Mouse (Mus musculus) kidney, embryonic 15.5 days (tissue): ENCODE results near the gene Map4k4. TPM values are rescaled to one million over a fixed set of nuclear protein-coding genes. Genes with fewer than 3 reads are reported as not detected.
A peak's percentile ranks its signal among the peaks of the same experiment; 100 is the strongest.

Source experiments
- ATAC-seq: fragments of 200-750 bp; cut with Nextera tagmentation; replicated peaks from 2 replicates; pipeline ENCODE4 v1.8.0; 2017; ENCODE audit warnings: moderate TSS enrichment; ENCODE audit not compliant: low FRiP score
- H3K27ac ChIP-seq: fragments of 300-500 bp; sonication (generic); 2 replicates; pipeline ENCODE4 v1.5.1; 2015; ENCODE audit warnings: mild to moderate bottlenecking, inconsistent platforms
- H3K27me3 ChIP-seq: fragments of 300-500 bp; sonication (generic); 2 replicates; pipeline ENCODE4 v1.6.1; 2015; ENCODE audit warnings: inconsistent platforms
- H3K36me3 ChIP-seq: fragments of 300-500 bp; sonication (generic); 2 replicates; pipeline ENCODE4 v1.6.1; 2015; ENCODE audit warnings: inconsistent platforms
- H3K4me1 ChIP-seq: fragments of 300-500 bp; sonication (generic); 2 replicates; pipeline ENCODE4 v1.6.1; 2015; ENCODE audit warnings: inconsistent platforms
- H3K4me2 ChIP-seq: fragments of 300-500 bp; sonication (generic); 2 replicates; pipeline ENCODE4 v1.6.1; 2015; ENCODE audit warnings: moderate library complexity, mild to moderate bottlenecking, inconsistent platforms
- H3K4me3 ChIP-seq: fragments of 300-500 bp; sonication (generic); replicated peaks from 2 replicates; pipeline ENCODE4 v1.5.1; 2015; ENCODE audit warnings: mild to moderate bottlenecking, inconsistent platforms
- H3K9ac ChIP-seq: fragments of 300-500 bp; sonication (generic); 2 replicates; pipeline ENCODE4 v1.6.1; 2015; ENCODE audit warnings: mild to moderate bottlenecking, inconsistent platforms
- H3K9me3 ChIP-seq: fragments of 300-500 bp; sonication (generic); replicated peaks from 2 replicates; pipeline ENCODE4 v1.6.1; 2016; ENCODE audit warnings: inconsistent platforms
- WGBS: fragments of 180-500 bp; shearing (Covaris S2); methylation state at CpG from one replicate; pipeline ENCODE4 v1.1.7; 2015; ENCODE audit warnings: mixed read lengths; 5-methylcytosine and 5-hydroxymethylcytosine counted together
- polyA plus RNA-seq: library from polyadenylated mRNA; unstranded; fragments of >200 nt; fragmentation: Nextera tagmentation; extraction: Ambion mirVana; gene quantifications from 2 replicates; pipeline ENCODE4 v1.2.1, GENCODE M21; 2015

Map4k4 gene
- 31.0 and 33.5 TPM in 2 replicates for polyA plus RNA-seq

DNA sequence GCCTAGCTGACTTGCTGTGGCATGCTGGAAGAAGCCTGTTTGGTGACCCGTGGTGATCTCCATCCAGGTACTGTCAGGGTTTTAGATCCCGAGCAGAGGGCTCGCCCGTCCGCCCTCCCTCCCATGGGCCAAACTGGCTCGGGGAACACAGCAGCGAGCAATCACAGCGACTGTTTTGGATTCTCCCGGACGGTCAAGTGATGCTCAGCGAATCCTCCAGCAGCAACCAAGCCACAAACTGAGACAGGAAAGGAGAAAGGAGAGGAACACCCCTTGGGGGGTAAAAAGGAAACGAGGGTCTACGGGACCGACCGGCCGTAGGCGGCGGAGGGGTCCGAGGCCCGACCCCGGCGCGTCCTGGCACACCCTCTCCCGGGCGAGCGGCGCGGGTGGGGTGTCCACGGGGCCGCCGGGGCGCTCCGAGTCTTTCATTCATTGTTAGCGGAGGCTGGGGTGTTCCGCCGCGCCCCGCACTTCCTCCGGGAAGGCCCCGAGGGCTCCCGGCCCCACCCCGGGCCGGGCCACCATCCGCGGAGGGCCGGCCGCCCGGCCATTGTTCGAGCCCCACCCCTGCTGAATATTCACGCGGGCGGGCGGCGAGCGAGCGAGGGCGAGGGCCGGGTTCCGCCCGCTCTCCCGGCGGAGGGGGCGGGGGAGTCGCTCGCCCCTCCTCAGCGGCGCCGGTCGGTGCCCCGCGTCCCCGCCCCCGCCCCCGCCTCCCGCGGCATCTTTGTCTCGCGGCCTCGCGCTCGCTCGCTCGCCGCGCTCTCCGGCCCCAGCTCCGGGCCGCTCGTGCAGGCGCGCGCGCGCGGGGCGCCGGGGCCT lies at the start of gene Map4k4:
Map4k4 (plus strand) TSS at position 733 of the 825 bp plus-strand sequence.
- ATAC-seq: peak; percentile 89
- Histone ChIP-seq H3K9ac (peak within 1 kb of the TSS; percentile 99), H3K4me3 (peak within 1 kb of the TSS; percentile 68)

DNA sequence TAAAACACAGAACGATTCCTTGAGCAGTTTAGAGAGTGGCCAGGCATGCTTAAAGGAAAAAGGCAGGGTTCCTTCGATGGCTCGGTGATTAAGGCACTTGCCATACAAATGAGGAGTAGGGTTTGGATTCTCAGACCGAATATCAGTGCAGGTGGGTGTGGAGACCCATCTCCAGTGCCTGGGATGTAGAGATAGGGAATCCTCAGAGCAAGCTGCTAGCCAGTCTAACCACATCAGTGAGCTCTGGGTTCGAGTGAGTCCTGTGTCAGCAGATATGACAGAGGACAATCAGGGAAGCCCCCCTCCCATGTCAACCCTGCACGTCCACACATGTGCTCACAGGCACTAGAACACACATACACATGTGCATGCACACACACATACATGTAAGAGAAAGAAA lies 44.8 kb upstream of the Map4k4 start:
- Histone ChIP-seq H3K36me3 (no peaks in the 10 kb centered on the region), H3K27ac (no peak overlapping the region), H3K4me1 (peaks cover 6% of the 10 kb centered on the region), H3K4me3 (no peak overlapping the region), H3K9ac (no peak overlapping the region), H3K27me3 (peaks cover 5% of the 10 kb centered on the region; the same call in 1 of the 2 replicates), H3K9me3 (no peaks in the 10 kb centered on the region), H3K4me2 (no peak overlapping the region)
- 85% methylated on average over 6 of the region's 6 CpGs for WGBS
- ATAC-seq: no peak

More for the DNA sequence above, at the start of gene Map4k4:
- Histone ChIP-seq H3K27me3 (no peaks in the 10 kb centered on the region), H3K4me2 (peak within 1 kb of the TSS; percentile 76), H3K27ac (peak within 1 kb of the TSS; percentile 96), H3K36me3 (peaks cover 10% of the 10 kb centered on the region), H3K9me3 (no peaks in the 10 kb centered on the region), H3K4me1 (peaks cover 42% of the 10 kb centered on the region)
- WGBS: under 1% methylated on average over 57 of the region's 97 CpGs

DNA sequence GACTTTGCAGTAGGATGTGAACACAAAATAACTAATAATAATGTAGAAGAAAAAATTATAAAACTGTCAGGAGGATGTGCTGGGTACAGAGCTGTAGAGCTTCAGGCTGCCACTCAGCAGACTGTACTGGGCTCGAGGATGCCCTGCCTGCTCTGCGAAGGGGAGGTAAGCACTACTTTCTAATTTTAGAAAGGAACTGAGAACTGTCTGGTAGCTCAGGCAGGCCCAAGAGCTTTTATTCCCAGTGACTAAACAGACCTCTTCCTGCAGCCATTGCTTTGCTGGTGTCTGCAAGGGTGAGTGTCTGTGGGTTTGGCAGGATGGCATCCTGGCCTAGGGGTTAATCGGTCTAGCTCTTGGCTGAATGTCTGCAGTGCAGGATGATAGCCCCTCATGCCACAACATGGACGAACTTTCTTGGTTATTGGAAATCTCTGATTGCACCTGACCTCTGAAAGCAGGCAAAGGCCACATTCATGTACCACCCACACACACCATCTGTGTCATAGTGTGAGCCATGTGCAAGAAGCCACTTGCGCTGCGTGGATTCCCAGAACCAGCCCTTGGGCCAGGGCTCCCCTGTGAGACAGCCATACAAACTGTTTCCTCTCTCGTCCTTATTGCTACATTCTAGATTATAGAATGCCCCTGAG lies 43.8 kb upstream of the Map4k4 start:
- Histone ChIP-seq H3K9ac (no peak overlapping the region), H3K27ac (no peak overlapping the region), H3K27me3 (peaks cover 5% of the 10 kb centered on the region; the same call in 1 of the 2 replicates), H3K4me3 (no peak overlapping the region), H3K36me3 (no peaks in the 10 kb centered on the region), H3K9me3 (no peaks in the 10 kb centered on the region), H3K4me2 (no peak overlapping the region), H3K4me1 (peaks cover 6% of the 10 kb centered on the region)
- no peak for ATAC-seq
- 76% methylated on average over 7 of the region's 7 CpGs for WGBS

DNA sequence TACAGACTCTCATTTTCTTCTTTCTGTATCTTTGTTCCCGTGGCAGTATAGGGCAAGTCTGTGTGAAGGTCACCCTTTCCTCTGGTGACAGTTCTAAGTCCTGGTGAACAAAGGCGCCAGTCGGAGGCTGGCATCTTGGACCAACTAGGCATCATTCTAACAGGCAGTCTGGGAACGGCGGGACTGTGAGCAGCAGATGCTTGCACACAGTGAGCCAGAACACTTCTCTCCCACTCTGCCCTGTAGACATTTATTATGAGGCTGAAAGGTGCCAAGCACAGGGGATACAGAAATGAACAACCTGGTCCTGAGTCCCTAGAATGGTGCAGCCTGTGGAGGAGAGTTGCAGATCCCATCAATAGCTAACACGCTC lies 43.3 kb upstream of the Map4k4 start:
- Histone ChIP-seq H3K4me2 (no peak overlapping the region), H3K27me3 (peaks cover 5% of the 10 kb centered on the region; the same call in 1 of the 2 replicates), H3K36me3 (no peaks in the 10 kb centered on the region), H3K27ac (no peak overlapping the region), H3K9ac (no peak overlapping the region), H3K4me3 (no peak overlapping the region), H3K4me1 (peaks cover 6% of the 10 kb centered on the region), H3K9me3 (no peaks in the 10 kb centered on the region)
- WGBS: 91% methylated on average over 6 of the region's 6 CpGs
- no peak for ATAC-seq

- peak; percentile 75 for ATAC-seq
- Histone ChIP-seq H3K4me1 (peaks cover 6% of the 10 kb centered on the region), H3K27me3 (peaks cover 5% of the 10 kb centered on the region; the same call in 1 of the 2 replicates), H3K36me3 (no peaks in the 10 kb centered on the region), H3K4me3 (no peak overlapping the region), H3K27ac (no peak overlapping the region), H3K9ac (no peak overlapping the region), H3K4me2 (no peak overlapping the region), H3K9me3 (no peaks in the 10 kb centered on the region)
- WGBS: 18% methylated on average over 6 of the region's 6 CpGs
Measured at GRCm38 (mm10) chr1:39859213-39859612, 41.5 kb upstream of the Map4k4 start.

GRCm38 (mm10) chr1:39866367-39867141 lies 34.2 kb upstream of the Map4k4 start:
- Histone ChIP-seq H3K27me3 (no peaks in the 10 kb centered on the region), H3K4me1 (peaks cover 30% of the 10 kb centered on the region), H3K4me2 (no peak overlapping the region), H3K36me3 (no peaks in the 10 kb centered on the region), H3K9ac (no peak overlapping the region), H3K27ac (no peak overlapping the region), H3K9me3 (no peaks in the 10 kb centered on the region), H3K4me3 (no peak overlapping the region)
- no peak for ATAC-seq
- WGBS: 88% methylated on average over 9 of the region's 9 CpGs

DNA sequence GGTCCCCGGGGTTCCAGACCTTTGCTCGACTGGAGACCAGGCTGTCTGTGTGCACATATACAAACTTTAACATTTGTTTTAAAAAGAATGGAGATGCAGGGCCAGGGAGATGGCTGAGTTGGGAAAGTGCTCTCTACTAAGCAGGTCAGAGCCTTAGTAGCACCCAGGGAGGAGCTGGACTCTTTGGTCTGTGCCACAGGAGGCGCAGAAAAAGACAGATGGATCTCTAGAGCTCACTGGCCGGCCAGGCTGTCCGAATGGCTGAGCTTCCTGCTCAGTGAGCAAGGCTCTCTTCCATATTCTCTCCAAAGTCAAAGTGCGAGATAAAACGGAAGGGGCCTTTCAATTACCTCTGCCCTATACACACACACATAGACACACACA lies 33.6 kb upstream of the Map4k4 start:
- ATAC-seq: no peak
- Histone ChIP-seq H3K9me3 (no peaks in the 10 kb centered on the region), H3K4me1 (peaks cover 30% of the 10 kb centered on the region), H3K36me3 (no peaks in the 10 kb centered on the region), H3K27me3 (no peaks in the 10 kb centered on the region), H3K4me3 (no peak overlapping the region), H3K9ac (no peak overlapping the region), H3K27ac (no peak overlapping the region), H3K4me2 (no peak overlapping the region)
- WGBS: 69% methylated on average over 7 of the region's 7 CpGs

- Histone ChIP-seq H3K4me2 (no peak overlapping the region), H3K4me3 (no peak overlapping the region)
Measured at GRCm38 (mm10) chr1:39867966-39868593, 32.6 kb upstream of the Map4k4 start.

DNA sequence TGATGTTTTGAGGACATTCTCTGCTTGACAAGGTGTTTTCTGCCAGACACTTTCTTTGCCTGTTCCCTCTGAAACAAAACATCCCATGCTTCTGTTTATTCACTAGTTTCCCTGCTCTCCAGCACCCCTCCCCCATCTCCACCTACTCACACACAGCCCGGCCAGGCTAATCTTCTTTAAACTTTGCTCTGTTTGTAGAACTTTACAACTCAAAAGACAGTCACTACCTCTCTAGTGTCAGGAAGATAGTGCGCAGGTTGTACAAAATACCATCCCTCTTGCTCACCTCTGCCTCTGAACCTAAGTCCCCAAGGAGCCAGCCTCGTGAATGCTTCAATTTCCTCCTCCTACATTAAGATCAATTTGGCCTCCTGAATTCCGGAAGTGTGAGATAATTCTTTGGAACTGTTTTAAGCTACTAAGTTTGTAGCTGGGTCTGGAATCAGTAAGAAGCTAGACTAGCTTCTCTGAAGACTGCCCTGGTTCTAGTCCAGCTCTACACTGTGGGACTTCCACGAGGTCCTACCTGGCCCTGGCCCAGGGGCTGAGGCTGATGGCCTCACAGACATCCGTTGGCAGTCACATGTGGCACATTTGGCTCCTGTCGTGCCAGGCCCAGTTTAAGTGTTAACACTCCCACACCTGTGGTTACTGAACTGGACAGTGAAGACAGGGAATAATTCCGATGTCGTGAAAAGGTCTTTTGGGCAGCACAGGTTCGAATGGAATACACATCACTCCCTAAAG lies 31.7 kb upstream of the Map4k4 start:
- H3K9ac ChIP-seq: no peak overlapping the region
- H3K27ac ChIP-seq: peak overlapping the region; percentile 43
- no peaks in the 10 kb centered on the region for H3K36me3 ChIP-seq
- H3K27me3 ChIP-seq: no peaks in the 10 kb centered on the region
- 39% methylated on average over 10 of the region's 10 CpGs for WGBS
- ATAC-seq: no peak
- H3K4me1 ChIP-seq: peaks cover 30% of the 10 kb centered on the region
- no peaks in the 10 kb centered on the region for H3K9me3 ChIP-seq
- no peak overlapping the region for H3K4me3 ChIP-seq
- no peak overlapping the region for H3K4me2 ChIP-seq

More at GRCm38 (mm10) chr1:39867966-39868593, 32.6 kb upstream of the Map4k4 start:
- H3K36me3 ChIP-seq: no peaks in the 10 kb centered on the region
- 0 out of 2 replicates have a peak, but pooled peaks have one; percentile 49 for ATAC-seq
- no peaks in the 10 kb centered on the region for H3K27me3 ChIP-seq
- no peaks in the 10 kb centered on the region for H3K9me3 ChIP-seq
- no peak overlapping the region for H3K9ac ChIP-seq
- peaks cover 30% of the 10 kb centered on the region for H3K4me1 ChIP-seq
- H3K27ac ChIP-seq: peak overlapping the region; percentile 43
- WGBS: 20% methylated on average over 6 of the region's 6 CpGs

DNA sequence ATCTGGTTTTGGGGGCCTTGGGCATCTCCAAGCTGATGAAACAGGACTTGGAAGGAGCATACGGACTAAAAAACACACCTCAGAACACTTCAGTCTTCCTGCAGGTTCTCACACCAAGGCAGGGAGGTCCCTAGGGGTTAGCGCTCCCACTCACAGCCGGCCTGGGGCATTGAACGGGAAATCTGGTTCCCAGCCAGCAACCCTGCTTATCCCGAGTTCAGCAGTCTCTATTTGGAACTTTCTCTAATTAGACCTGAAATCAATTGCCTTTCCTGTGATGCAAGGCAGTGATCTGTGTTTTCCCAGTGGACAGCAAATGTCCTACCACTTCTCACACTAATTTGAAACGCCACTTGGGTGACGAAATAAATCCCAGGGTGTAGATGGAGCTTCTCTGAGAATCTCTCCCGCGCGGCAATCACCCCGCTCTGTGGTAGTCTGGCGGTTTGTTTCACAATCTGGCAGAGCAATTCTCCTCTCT lies 31.0 kb upstream of the Map4k4 start:
- no peaks in the 10 kb centered on the region for H3K9me3 ChIP-seq

DNA sequence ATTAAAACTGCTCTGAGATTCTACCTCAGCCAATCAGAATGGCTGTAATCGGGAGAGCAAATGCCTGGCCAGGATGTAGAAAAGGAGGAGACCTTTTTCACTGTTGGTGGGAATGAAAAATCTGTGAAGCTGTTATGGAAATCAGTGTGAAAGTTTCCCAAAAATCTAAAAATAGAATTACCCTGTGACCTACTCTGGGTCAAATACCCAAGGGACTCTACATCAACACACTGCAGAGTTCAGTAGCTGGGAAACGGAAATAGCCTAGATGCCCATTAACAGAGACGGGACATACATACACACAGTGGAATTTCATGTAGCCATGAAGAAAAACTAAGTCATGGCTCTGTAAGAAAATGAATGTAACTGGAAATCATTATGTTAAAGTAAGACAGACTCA lies 22.7 kb upstream of the Map4k4 start:
- H3K9me3 ChIP-seq: no peaks in the 10 kb centered on the region
- H3K27ac ChIP-seq: peak overlapping the region; percentile 54; the same call in 1 of the 2 replicates
- peaks cover 10% of the 10 kb centered on the region for H3K4me1 ChIP-seq
- H3K4me3 ChIP-seq: no peak overlapping the region
- WGBS: 45% methylated on average over 3 of the region's 3 CpGs
- 0 out of 2 replicates have a peak overlapping the region, but pooled peaks have one; percentile 10 for H3K4me2 ChIP-seq
- no peaks in the 10 kb centered on the region for H3K36me3 ChIP-seq
- no peaks in the 10 kb centered on the region for H3K27me3 ChIP-seq
- no peak for ATAC-seq
- H3K9ac ChIP-seq: no peak overlapping the region

More for the DNA sequence above, 31.0 kb upstream of the Map4k4 start:
- no peak overlapping the region for H3K4me3 ChIP-seq
- peaks cover 30% of the 10 kb centered on the region for H3K4me1 ChIP-seq
- H3K27me3 ChIP-seq: no peaks in the 10 kb centered on the region
- 53% methylated on average over 12 of the region's 12 CpGs for WGBS
- 0 out of 2 replicates have a peak overlapping the region, but pooled peaks have one; percentile 43 for H3K27ac ChIP-seq
- no peak overlapping the region for H3K9ac ChIP-seq
- ATAC-seq: no peak
- H3K36me3 ChIP-seq: no peaks in the 10 kb centered on the region
- H3K4me2 ChIP-seq: no peak overlapping the region
